Mouse (Mus musculus): Measurements from ENCODE around the gene Pde7b. TPM values are rescaled to one million over a fixed set of nuclear protein-coding genes. Genes with fewer than 3 reads are reported as not detected.

Pde7b gene
- polyA plus RNA-seq, 2 experiments = 0.22 to 0.39 TPM

- H3K4me1 ChIP-seq (replicated peaks; ENCODE audit: control insufficient read depth in 2 of 2, insufficient read depth in 2 of 2, low read length in 1 of 2) = no peaks in the 10 kb centered on the region
- H3K27ac ChIP-seq = no peak overlapping the region
- no peaks in the 10 kb centered on the region for H3K9me3 ChIP-seq (ENCODE audit: control insufficient read depth, low read length)
- H3K4me2 ChIP-seq (ENCODE audit: low read depth) = no peak overlapping the region
- H3K36me3 ChIP-seq (replicated peaks; ENCODE audit: control insufficient read depth, insufficient read depth, low read depth) = peaks cover 25% of the 10 kb centered on the region
- H3K4me3 ChIP-seq (ENCODE audit: insufficient read depth in 1 of 2, low read depth in 2 of 2, low read length in 2 of 2) = no peak overlapping the region
- no peak overlapping the region for H3K9ac ChIP-seq (replicated peaks)
- 78% methylated on average over 4 of the region's 4 CpGs for WGBS (ENCODE audit: insufficient replicate concordance)
- no peak for DNase-seq (ENCODE audit: low read depth in 3 of 3, low spot score in 3 of 3)
- ATAC-seq (ENCODE audit: insufficient read depth) = no peak
- TF ChIP-seq CTCF (IDR thresholded peaks at IDR 0.05; ENCODE audit: low read depth) = no peak
- no peak for TF ChIP-seq EP300 (IDR thresholded peaks at IDR 0.05; ENCODE audit: low read depth)
- H3K27me3 ChIP-seq (ENCODE audit: control insufficient read depth, insufficient read depth, low read length) = no peaks in the 10 kb centered on the region
Measured at GRCm38 (mm10) chr10:20362450-20363118, 362.3 kb downstream of the Pde7b start.

GRCm38 (mm10) chr10:20361542-20362449 lies 363.1 kb downstream of the Pde7b start:
- H3K27ac ChIP-seq = no peak overlapping the region
- H3K4me1 ChIP-seq (replicated peaks; ENCODE audit: control insufficient read depth in 2 of 2, insufficient read depth in 2 of 2, low read length in 1 of 2) = no peaks in the 10 kb centered on the region
- no peak overlapping the region for H3K4me3 ChIP-seq (ENCODE audit: insufficient read depth in 1 of 2, low read depth in 2 of 2, low read length in 2 of 2)
- DNase-seq (ENCODE audit: low read depth in 3 of 3, low spot score in 3 of 3) (peak in 1 of 3 experiments; percentile 10), ATAC-seq (ENCODE audit: insufficient read depth) (no peak)
- H3K9me3 ChIP-seq (ENCODE audit: control insufficient read depth, low read length) = no peaks in the 10 kb centered on the region
- no peak overlapping the region for H3K9ac ChIP-seq (replicated peaks)
- 59% methylated on average over 10 of the region's 10 CpGs for WGBS (ENCODE audit: insufficient replicate concordance)
- peaks cover 30% of the 10 kb centered on the region for H3K36me3 ChIP-seq (replicated peaks; ENCODE audit: control insufficient read depth, insufficient read depth, low read depth)
- H3K27me3 ChIP-seq (ENCODE audit: control insufficient read depth, insufficient read depth, low read length) = no peaks in the 10 kb centered on the region
- TF ChIP-seq EP300 (IDR thresholded peaks at IDR 0.05; ENCODE audit: low read depth) = no peak
- TF ChIP-seq CTCF (IDR thresholded peaks at IDR 0.05; ENCODE audit: low read depth) = peak; percentile 60
- H3K4me2 ChIP-seq (ENCODE audit: low read depth) = no peak overlapping the region

GRCm38 (mm10) chr10:20348894-20349293 lies 376.0 kb downstream of the Pde7b start:
- DNase-seq (ENCODE audit: low read depth in 3 of 3, low spot score in 3 of 3) (peak in 1 of 3 experiments; percentile 13), ATAC-seq (ENCODE audit: insufficient read depth) (no peak)
- H3K9me3 ChIP-seq (ENCODE audit: control insufficient read depth, low read length) = no peaks in the 10 kb centered on the region
- peak overlapping the region; percentile 72 to 91 for H3K4me3 ChIP-seq (ENCODE audit: insufficient read depth in 1 of 2, low read depth in 2 of 2, low read length in 2 of 2)
- no peak overlapping the region for H3K27ac ChIP-seq
- H3K4me2 ChIP-seq (ENCODE audit: low read depth) = peak overlapping the region; percentile 82
- peaks cover 32% of the 10 kb centered on the region for H3K36me3 ChIP-seq (replicated peaks; ENCODE audit: control insufficient read depth, insufficient read depth, low read depth)
- TF ChIP-seq EP300 (IDR thresholded peaks at IDR 0.05; ENCODE audit: low read depth) = no peak
- no peak for TF ChIP-seq CTCF (IDR thresholded peaks at IDR 0.05; ENCODE audit: low read depth)
- H3K27me3 ChIP-seq (ENCODE audit: control insufficient read depth, insufficient read depth, low read length) = no peaks in the 10 kb centered on the region
- 41% methylated on average over 2 of the region's 2 CpGs for WGBS (ENCODE audit: insufficient replicate concordance)
- H3K9ac ChIP-seq (replicated peaks) = peak overlapping the region; percentile 77
- peaks cover 2 to 12% of the 10 kb centered on the region in 2 experiments; a peak in 3 of 4 replicates for H3K4me1 ChIP-seq (replicated peaks; ENCODE audit: control insufficient read depth in 2 of 2, insufficient read depth in 2 of 2, low read length in 1 of 2)

Other genes with a start within 250 kb of the Pde7b start
- gene Ahi1, start 227.5 kb upstream of the Pde7b start, polyA plus RNA-seq (2012; rRNA removed) = 3.5 and 4.2 TPM in 2 replicates
- gene Ahi1, start 227.5 kb upstream of the Pde7b start, polyA plus RNA-seq (2014; fragmentation: Nextera tagmentation; extraction: Ambion mirVana) = 4.6 and 5.3 TPM in 2 replicates